In the genomic region with DNA sequence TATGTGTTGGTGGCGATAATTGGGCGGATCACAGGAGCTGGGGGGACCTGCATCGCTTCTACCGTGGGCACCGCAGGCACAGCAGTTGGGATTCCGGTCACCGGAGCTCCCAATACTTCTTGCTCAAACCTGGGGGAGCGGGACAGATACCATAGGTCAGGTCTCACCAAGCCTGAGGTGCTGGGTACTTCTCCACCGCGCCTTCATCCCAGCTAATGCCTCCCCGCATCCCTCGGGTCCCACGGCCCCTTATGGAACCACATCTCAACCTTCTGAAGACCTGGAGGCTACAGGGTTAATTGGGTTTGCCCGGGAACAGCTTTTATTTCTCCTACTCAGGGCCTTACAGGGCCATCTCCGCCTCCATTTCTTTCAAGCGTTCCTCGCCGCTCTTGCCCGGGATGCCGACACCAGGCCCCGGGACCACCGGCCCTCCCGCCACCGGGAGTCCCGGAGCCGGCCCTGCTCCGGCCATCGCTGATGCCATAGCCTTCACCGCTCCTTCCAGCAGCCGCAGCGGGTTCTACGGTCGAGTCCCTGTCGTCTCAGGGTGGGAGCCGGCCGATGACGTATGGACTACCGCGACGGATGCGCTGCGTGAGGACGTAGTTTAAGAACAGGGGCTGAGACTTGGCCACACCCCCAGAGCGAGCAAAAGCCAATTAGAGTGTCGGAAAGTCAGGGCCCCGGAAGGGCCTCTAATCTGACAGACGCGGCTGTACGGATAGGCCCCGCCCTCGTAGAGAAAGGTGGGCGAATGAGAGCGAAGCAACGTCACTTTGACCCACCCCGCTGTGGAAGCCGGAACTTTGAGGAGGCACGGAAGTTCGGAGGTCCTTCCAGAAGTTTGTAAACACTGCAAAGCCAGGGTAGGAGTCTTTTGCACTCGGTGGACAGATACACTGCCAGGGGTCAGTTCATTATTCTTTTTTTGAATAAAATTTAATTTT, we compare ENCODE assay signal across 8 mouse cellular contexts. TPM values are rescaled to one million over a fixed set of nuclear protein-coding genes. Genes with fewer than 3 reads are reported as not detected.
DNase-seq lines count a peak whose midpoint lies in the region; ATAC-seq lines count a peak whose summit lies in the region.

A gene (minus strand): TSS at position 727 of the 950 bp plus-strand sequence.

- ATAC-seq in megakaryocyte progenitor cell, adult 5-6 weeks (replicated peaks; ENCODE audit: poor library complexity), result peak; percentile 99

- DNase-seq in adipocyte (ENCODE audit: low spot score), result peak; percentile 98
- DNase-seq in embryo, embryonic 10 days (ENCODE audit: low spot score), result peak; percentile 99
- peak; percentile 95 for DNase-seq in gastrocnemius, postnatal 10 days
- peak; percentile 99 for DNase-seq in induced T-regulatory cell, adult 2 months (ENCODE audit: low read depth)
- peak; percentile 98 to 99 for DNase-seq in left cerebral cortex, adult 9 months (ENCODE audit: low spot score in 2 of 2)
- DNase-seq in right cerebral cortex, postnatal 14 days, result peak; percentile 97
- DNase-seq in urinary bladder, postnatal 36 days (ENCODE audit: low spot score in 2 of 2), result peak; percentile 97 to 99

RNA-seq across cellular contexts. Expression of the gene that starts here (rescaled TPM):
- 10 to 100 TPM; 42.4 to 44.4 TPM for total RNA-seq in gastrocnemius, postnatal 10 days (2021)
- total RNA-seq in megakaryocyte progenitor cell, adult 5-6 weeks (2015), result 43.9 and 52.2 TPM in 2 replicates
- total RNA-seq in megakaryocyte progenitor cell, adult 5-6 weeks (2017), result 36.7 and 39.9 TPM in 2 replicates

Comparison
In these comparisons a context has a peak if more than half of its experiments do, and no peak if none do; other contexts are left out.
1. Peak in every context shown above with its lines: DNase-seq and ATAC-seq.